Mouse (Mus musculus) forebrain, embryonic 10.5 days (tissue): Measurements from ENCODE around the gene Foxi1. TPM values are rescaled to one million over a fixed set of nuclear protein-coding genes. Genes with fewer than 3 reads are reported as not detected.
"Not testable (repeated sequence)": the region's sequence is repeated elsewhere in the genome, so short reads cannot be mapped to it uniquely, and the experiment has no call there.

ENCODE experiments used
- DNase-seq: peaks from one replicate; pipeline ENCODE4 v3.0.0-alpha.2; 2017; ENCODE audit warnings: low spot score; ENCODE audit errors: extremely low spot score
- H3K27ac ChIP-seq: fragments of 300-500 bp; sonication (generic); 2 replicates; pipeline ENCODE4 v1.5.1; 2016; ENCODE audit warnings: mild to moderate bottlenecking
- H3K27me3 ChIP-seq: fragments of 300-500 bp; sonication (generic); 2 replicates; pipeline ENCODE4 v1.6.1; 2016; ENCODE audit warnings: mild to moderate bottlenecking; ENCODE audit not compliant: poor library complexity, severe bottlenecking
- H3K36me3 ChIP-seq: fragments of 300-500 bp; sonication (generic); replicated peaks from 2 replicates; pipeline ENCODE4 v1.6.1; 2016; ENCODE audit warnings: mild to moderate bottlenecking, moderate library complexity
- H3K4me1 ChIP-seq: fragments of 300-500 bp; sonication (generic); 2 replicates; pipeline ENCODE4 v1.6.1; 2016
- H3K4me3 ChIP-seq: fragments of 300-500 bp; sonication (generic); 2 replicates; pipeline ENCODE4 v1.5.1; 2016; ENCODE audit warnings: mild to moderate bottlenecking, moderate library complexity
- H3K9me3 ChIP-seq: fragments of 300-500 bp; sonication (generic); 2 replicates; pipeline ENCODE4 v1.6.1; 2016; ENCODE audit warnings: mild to moderate bottlenecking, moderate library complexity
- WGBS: fragments of 180-500 bp; shearing (Covaris S2); methylation state at CpG from one replicate; pipeline ENCODE4 v1.1.7; 2016; 5-methylcytosine and 5-hydroxymethylcytosine counted together
- polyA plus RNA-seq: library from polyadenylated mRNA; unstranded; fragments of >200 nt; fragmentation: Nextera tagmentation; extraction: Ambion mirVana; gene quantifications from 2 replicates; pipeline ENCODE4 v1.2.1, GENCODE M21; 2016

Gene Foxi1
- polyA plus RNA-seq: not detected in 2 replicates

DNA sequence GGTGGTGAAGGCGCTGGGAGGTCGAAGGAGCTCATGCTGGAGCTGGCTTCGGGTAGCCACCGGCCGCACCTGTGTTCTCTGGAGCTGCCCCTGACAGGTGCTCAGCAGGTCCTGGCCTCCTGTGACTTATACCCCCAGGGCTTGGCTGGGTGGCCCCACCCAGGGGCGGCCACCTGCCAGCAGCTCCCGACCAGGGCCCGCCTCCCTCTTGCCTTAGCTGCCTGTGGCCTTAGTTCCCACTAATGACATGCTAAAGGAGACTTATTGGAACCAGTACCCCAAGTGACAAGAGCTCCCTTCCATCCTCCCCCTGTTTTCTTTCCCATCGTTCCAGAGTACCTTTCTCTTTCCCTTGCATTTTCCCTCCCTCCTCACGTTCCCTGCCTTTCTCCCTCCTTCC, at the start of gene Foxi1:
Foxi1 (minus strand) TSS at position 101 of the 400 bp plus-strand sequence.
- 75% methylated on average over 10 of the region's 10 CpGs for WGBS
- Histone ChIP-seq H3K4me3 (no peak within 1 kb of the TSS), H3K4me1 (no peaks in the 10 kb centered on the region), H3K36me3 (no peaks in the 10 kb centered on the region), H3K27ac (no peak within 1 kb of the TSS), H3K27me3 (no peaks in the 10 kb centered on the region), H3K9me3 (no peaks in the 10 kb centered on the region)
- DNase-seq: no peak

DNA sequence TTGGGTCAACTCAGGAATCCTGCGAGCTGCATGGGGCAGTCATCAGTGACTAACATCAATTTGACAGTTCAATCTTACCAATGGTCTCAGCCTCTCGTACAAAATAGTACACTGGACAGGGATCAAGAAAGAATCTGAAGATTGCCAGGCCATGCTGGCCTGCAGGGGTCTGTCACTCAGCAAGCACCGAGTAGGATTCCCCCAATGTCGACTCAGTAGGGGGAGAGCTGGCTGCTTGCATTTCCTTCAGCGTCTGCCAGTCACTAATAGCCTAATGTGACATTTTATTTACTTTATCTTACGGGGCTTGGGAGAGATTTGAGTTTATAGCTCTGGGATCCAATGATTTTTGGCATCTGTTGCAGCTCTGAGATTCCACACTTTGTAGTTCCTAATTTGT, 35.1 kb upstream of the Foxi1 start:
- no peak for DNase-seq
- Histone ChIP-seq H3K27me3 (no peaks in the 10 kb centered on the region), H3K36me3 (no peaks in the 10 kb centered on the region), H3K4me3 (no peak overlapping the region), H3K4me1 (no peaks in the 10 kb centered on the region), H3K9me3 (no peaks in the 10 kb centered on the region), H3K27ac (no peak overlapping the region)
- WGBS: 79% methylated on average over 6 of the region's 6 CpGs

DNA sequence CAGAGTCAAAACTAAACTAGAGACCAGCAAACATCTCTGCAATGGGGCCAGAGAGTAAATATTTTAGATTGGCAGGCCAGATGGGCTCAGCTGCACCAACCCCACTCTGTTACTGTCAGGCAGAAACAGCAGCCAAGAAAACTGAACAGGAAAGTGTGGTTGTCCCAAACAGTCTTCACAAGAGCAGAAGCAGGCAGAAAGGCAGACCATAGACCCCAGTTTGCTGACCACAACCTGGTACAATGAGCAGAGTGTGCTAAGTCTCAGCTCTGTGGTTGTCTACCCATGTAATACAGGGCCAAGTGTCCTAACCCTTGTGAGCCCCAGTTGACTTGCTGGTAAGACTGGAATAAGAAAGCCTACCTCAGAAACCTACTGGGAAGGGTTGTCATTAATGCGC, 32.4 kb upstream of the Foxi1 start:
- Histone ChIP-seq H3K36me3 (no peaks in the 10 kb centered on the region), H3K9me3 (no peaks in the 10 kb centered on the region), H3K4me3 (no peak overlapping the region), H3K4me1 (no peaks in the 10 kb centered on the region), H3K27ac (no peak overlapping the region), H3K27me3 (no peaks in the 10 kb centered on the region)
- WGBS: 97% methylated on average over 1 of the region's 1 CpGs
- DNase-seq: no peak

DNA sequence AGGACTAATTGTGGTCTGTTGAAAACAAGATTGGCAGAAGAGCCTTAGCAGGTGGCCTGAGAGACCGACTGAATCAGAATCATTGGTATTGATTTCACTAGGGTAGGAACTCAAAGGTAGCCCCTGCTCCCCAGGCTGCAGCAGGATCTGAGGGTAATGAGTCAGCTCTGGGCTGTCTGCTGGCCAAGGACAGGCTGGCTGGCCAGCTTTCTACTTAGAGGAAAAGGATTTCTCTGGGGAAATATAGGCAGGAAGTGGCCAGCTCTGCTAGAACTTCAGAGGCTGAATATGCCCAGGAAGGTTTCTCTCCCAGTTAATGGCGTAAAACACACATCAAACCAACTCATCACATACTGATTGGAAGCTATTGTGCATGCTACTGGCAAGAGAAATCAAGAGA, 31.8 kb upstream of the Foxi1 start:
- Histone ChIP-seq H3K4me3 (no peak overlapping the region), H3K36me3 (no peaks in the 10 kb centered on the region), H3K4me1 (no peaks in the 10 kb centered on the region), H3K9me3 (no peaks in the 10 kb centered on the region), H3K27ac (no peak overlapping the region), H3K27me3 (no peaks in the 10 kb centered on the region)
- DNase-seq: no peak
- 86% methylated on average over 2 of the region's 2 CpGs for WGBS

DNA sequence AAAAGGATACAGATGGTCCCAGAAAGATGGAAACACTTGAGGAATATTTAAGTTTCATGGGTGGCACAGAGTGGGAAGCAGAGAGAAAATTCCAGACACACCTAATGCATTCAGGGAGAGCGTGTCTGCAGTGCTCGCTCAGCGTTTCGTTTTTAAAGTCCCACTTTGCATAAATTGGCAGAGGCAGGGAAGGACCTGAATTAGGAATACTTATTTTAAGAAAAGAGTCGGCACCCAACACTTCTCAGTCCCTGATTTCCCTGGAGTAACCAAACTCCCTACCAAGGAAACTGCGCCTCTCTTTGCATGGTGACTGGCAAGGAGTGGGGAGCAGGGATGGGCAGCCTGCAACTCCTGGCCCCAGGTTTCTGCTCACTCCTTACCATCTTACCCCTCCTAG, 29.0 kb upstream of the Foxi1 start:
- DNase-seq: no peak

DNA sequence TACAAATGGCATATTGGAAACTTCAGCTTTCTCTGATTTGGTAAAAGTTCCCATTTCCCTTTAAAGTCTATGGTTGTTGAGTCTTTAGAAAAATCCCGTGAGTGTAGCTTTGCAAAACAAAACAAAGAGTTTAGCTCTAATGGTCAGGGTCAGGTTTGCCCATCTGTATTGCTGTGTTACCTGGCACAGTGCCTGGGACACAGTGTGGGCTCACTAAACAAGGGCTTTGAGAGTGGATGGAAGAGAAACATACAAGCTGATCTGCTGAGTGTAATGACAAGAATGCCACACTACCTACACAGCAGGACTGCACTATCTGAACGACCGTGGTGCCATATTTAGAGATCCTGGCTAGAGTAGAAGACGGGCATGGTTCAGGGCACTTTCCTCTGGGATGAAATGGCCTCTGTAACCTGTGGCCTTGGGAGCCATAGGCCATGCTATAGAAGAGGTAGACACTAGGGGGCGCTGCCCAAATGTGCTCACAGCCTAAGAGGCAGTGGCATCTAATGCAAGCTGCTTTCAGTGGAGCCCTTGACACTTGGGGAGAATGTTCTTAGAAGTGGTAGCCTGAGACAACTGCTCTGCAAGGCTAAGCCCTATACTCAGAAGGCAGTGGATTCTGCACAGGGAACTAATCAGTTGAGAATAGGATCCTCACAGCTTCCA, 28.3 kb upstream of the Foxi1 start:
- H3K27me3 ChIP-seq: no peaks in the 10 kb centered on the region
- 56% methylated on average over 5 of the region's 5 CpGs for WGBS
- no peaks in the 10 kb centered on the region for H3K9me3 ChIP-seq
- no peaks in the 10 kb centered on the region for H3K36me3 ChIP-seq
- no peaks in the 10 kb centered on the region for H3K4me1 ChIP-seq
- no peak overlapping the region for H3K4me3 ChIP-seq
- no peak overlapping the region for H3K27ac ChIP-seq
- DNase-seq: peak; percentile 50

More for the DNA sequence above, 29.0 kb upstream of the Foxi1 start:
- Histone ChIP-seq H3K4me1 (no peaks in the 10 kb centered on the region), H3K27ac (no peak overlapping the region), H3K9me3 (no peaks in the 10 kb centered on the region), H3K36me3 (no peaks in the 10 kb centered on the region), H3K27me3 (no peaks in the 10 kb centered on the region), H3K4me3 (no peak overlapping the region)
- WGBS: 90% methylated on average over 6 of the region's 6 CpGs

DNA sequence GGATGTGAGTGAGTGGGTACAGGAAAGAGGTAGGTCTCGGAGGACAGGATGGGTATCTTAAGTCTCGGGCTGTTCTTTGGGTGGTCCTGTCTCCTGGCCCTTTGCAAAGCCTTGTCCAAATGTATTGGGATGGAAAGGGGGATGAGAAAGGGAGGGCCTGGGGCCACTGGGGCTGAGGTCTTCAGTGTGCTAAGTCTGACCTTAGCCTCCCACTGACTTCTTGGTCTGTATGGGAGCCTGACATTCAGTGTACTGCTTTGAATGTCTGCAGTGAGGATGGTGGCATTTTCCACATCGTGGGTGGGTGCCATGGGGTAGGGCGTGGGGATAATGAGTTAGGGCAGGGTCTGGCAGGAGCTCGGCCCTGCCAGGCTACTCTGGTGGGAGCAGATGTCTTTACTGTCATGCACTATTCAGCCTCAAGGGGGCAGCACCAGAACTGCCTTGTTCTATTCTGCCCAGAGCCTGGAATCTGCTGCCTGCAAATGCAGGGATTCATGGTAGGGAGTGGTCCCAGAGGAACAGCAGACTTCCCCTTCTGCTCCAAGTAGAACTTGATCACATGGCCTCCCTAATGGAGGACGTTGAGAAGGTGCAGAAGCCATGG, 21.0 kb upstream of the Foxi1 start:
- no peak overlapping the region for H3K4me3 ChIP-seq
- 48% methylated on average over 6 of the region's 6 CpGs for WGBS
- no peaks in the 10 kb centered on the region for H3K9me3 ChIP-seq
- no peaks in the 10 kb centered on the region for H3K27me3 ChIP-seq
- H3K27ac ChIP-seq: no peak overlapping the region
- no peaks in the 10 kb centered on the region for H3K36me3 ChIP-seq
- 0 out of 2 replicates have a peak, but pooled peaks cover 3% of the 10 kb centered on the region for H3K4me1 ChIP-seq
- peak; percentile 73 for DNase-seq

DNA sequence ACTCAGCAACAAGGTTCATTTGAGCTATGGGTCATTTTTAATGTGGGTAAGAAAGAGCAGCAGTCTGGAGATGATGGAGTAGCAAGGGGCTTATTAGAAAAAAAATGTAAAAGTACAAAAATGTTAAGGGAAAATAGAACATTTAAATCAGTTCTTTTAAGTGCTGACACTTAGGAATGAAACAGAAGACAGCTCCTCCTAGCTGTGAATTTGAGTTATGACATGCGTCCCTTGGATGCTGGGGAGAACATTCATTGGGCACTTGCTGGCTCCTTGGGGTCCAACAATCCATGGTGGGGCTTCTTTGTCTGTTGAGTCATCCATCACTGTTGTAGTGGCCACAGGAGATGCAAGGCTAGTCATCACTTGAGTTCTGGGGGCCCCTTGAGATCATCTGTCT, 19.3 kb upstream of the Foxi1 start:
- DNase-seq: no peak

DNA sequence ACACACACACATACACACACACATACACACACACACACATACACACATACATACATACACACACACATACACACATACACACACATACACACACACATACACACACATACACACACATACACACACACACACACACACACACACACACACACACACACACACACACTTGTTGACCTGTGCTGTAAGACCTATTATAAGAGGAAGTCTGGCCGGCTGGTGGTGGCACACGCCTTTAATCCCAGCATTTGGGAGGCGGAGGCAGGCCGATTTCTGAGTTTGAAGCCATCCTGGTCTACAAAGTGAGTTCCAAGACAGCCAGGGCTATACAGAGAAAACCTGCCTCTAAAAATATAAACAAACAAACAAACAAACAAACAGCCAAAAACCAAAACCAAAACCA, 12.7 kb upstream of the Foxi1 start:
- H3K36me3 ChIP-seq, H3K9me3 ChIP-seq, H3K27ac ChIP-seq, H3K4me1 ChIP-seq, H3K27me3 ChIP-seq, DNase-seq, H3K4me3 ChIP-seq: not testable (repeated sequence)
- WGBS: 90% methylated on average over 4 of the region's 4 CpGs

More for the DNA sequence above, 19.3 kb upstream of the Foxi1 start:
- Histone ChIP-seq H3K27ac (no peak overlapping the region), H3K4me1 (0 out of 2 replicates have a peak, but pooled peaks cover 3% of the 10 kb centered on the region), H3K4me3 (no peak overlapping the region), H3K36me3 (no peaks in the 10 kb centered on the region), H3K27me3 (no peaks in the 10 kb centered on the region), H3K9me3 (no peaks in the 10 kb centered on the region)
- WGBS: 41% methylated on average over 1 of the region's 1 CpGs

DNA sequence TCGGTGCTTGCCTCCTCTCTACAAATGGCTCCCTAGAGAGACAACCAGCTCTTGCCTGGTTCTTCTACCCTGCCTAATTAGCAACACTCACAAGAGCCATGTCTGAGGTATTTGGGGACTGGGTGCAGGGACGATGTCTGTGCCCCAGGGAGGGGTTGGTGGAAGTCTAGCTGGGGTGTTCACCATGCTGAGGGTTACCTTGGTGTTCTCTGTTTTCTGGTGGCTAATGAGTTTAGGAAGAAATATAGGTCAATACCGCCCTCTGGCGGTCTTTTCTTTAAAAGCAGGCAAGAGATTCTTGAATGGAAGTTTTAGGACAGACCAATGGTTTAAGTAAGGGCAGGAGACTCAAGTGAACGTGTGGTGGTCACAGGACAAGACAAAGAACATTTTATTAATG, 5.0 kb upstream of the Foxi1 start:
- 25% methylated on average over 5 of the region's 5 CpGs for WGBS
- no peak overlapping the region for H3K4me3 ChIP-seq
- no peaks in the 10 kb centered on the region for H3K27me3 ChIP-seq
- DNase-seq: peak; percentile 59
- H3K27ac ChIP-seq: no peak overlapping the region
- H3K4me1 ChIP-seq: no peaks in the 10 kb centered on the region
- H3K9me3 ChIP-seq: no peaks in the 10 kb centered on the region
- H3K36me3 ChIP-seq: no peaks in the 10 kb centered on the region

DNA sequence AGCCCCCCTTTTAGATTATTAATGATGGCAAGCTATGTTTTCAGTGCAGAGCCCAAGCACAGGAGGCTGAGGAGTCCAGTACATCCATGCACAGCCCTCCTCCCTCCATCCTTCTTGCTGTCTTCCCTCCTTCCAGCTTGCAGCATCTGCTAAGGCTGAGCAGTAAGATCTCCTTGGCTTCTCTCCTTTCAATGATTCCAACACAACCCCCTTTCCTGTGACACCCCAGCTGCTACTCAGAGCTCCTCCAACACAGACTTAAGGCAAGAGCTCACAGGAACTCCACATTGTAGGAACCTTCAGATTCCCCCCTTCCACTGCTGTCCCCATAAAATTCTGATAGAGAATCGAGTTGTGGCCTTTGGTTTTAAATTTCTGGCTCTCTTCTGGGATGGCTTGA, 5.1 kb downstream of the Foxi1 start:
- Histone ChIP-seq H3K9me3 (no peaks in the 10 kb centered on the region), H3K4me3 (no peak overlapping the region), H3K4me1 (no peaks in the 10 kb centered on the region), H3K27me3 (no peaks in the 10 kb centered on the region), H3K27ac (no peak overlapping the region), H3K36me3 (no peaks in the 10 kb centered on the region)
- 71% methylated on average over 1 of the region's 1 CpGs for WGBS
- no peak for DNase-seq

DNA sequence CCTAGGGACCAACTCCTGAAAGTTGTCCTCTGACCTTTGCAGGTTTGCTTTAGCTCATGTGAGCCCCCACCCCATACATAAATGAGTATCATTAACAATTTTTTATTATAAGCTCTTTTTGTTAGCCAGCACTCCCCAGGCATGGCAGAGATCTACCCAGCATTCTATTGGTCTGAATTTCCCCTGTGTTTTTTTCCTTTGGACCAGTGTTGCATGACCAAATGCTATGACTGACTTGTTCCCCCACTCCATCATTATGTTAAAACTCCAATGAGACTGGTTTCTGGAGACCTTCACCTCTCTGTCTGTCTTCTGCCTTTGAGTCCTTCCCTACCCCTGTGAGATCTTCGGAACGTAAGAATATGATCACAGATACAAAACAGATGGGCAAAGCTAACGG, 12.7 kb downstream of the Foxi1 start:
- no peaks in the 10 kb centered on the region for H3K9me3 ChIP-seq
- WGBS: 82% methylated on average over 3 of the region's 3 CpGs
- H3K27ac ChIP-seq: no peak overlapping the region
- H3K36me3 ChIP-seq: no peaks in the 10 kb centered on the region
- no peak overlapping the region for H3K4me3 ChIP-seq
- H3K4me1 ChIP-seq: peaks cover 4% of the 10 kb centered on the region; the same call in 1 of the 2 replicates
- H3K27me3 ChIP-seq: no peaks in the 10 kb centered on the region
- DNase-seq: no peak

DNA sequence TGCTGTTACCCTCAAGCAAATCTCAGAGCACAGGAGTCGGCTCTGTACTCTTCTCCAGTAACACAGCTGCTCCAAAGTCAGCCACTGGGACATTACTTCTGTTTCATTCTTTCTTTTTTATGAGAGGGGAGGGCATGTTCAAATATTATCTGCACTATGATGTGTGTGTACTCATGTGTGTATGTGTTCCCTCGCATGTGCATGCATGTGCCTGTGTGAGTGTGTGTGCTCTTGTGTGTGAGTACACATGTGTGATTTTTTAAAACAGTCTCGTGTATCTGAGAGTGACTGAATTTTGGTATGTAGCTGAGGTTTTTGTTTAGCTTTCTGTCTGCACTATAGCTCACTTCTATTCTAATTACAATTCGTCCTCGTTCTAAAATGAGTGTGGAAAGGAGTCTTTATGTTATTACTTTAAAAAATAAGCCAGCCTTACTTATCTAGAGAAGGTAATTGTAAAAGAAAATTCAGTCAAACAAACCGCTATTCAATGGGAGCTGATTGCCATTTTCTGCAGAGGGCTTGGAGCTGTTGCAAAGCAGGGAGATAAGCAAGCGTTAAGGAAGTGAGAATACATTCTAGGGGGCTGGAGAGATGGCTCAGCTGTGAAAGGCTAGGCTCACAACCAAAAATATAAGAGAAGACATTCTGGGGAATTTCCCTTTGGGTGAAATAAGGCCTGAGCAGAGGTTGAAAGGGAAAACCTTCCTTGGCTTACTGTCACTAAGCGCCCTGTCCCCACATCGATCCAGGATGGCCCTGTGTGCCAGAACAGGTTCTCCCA, 13.5 kb downstream of the Foxi1 start:
- Histone ChIP-seq H3K4me1 (peaks cover 4% of the 10 kb centered on the region; the same call in 1 of the 2 replicates), H3K27ac (no peak overlapping the region), H3K9me3 (no peaks in the 10 kb centered on the region), H3K36me3 (no peaks in the 10 kb centered on the region), H3K4me3 (no peak overlapping the region), H3K27me3 (no peaks in the 10 kb centered on the region)
- DNase-seq: no peak
- WGBS: 73% methylated on average over 9 of the region's 9 CpGs
